Mouse (Mus musculus) megakaryocyte, adult 5-6 weeks (primary cell): Measurements from ENCODE around the gene Cptp. TPM values are rescaled to one million over a fixed set of nuclear protein-coding genes. Genes with fewer than 3 reads are reported as not detected.

Source experiments
- ATAC-seq: 2 replicates; pipeline ENCODE4 v1.8.0; 2016; ENCODE audit warnings: mild to moderate bottlenecking, inconsistent platforms; ENCODE audit not compliant: poor library complexity, severe bottlenecking
- total RNA-seq, 2 experiments: library from RNA; stranded (forward) in 1 of 2; stranded (reverse) in 1 of 2; fragments of 153-499, 151-499 nt in 1 of 2; fragments of 221-1000, 200-1000 nt in 1 of 2; gene quantifications; 2 replicates each; pipeline versions ENCODE4 v1.2.3 to v1.2.4; 2015 to 2017

Gene Cptp
- total RNA-seq (2015) (9.1 and 11.7 TPM in 2 replicates), total RNA-seq (2017) (8.8 and 14.1 TPM in 2 replicates)

DNA sequence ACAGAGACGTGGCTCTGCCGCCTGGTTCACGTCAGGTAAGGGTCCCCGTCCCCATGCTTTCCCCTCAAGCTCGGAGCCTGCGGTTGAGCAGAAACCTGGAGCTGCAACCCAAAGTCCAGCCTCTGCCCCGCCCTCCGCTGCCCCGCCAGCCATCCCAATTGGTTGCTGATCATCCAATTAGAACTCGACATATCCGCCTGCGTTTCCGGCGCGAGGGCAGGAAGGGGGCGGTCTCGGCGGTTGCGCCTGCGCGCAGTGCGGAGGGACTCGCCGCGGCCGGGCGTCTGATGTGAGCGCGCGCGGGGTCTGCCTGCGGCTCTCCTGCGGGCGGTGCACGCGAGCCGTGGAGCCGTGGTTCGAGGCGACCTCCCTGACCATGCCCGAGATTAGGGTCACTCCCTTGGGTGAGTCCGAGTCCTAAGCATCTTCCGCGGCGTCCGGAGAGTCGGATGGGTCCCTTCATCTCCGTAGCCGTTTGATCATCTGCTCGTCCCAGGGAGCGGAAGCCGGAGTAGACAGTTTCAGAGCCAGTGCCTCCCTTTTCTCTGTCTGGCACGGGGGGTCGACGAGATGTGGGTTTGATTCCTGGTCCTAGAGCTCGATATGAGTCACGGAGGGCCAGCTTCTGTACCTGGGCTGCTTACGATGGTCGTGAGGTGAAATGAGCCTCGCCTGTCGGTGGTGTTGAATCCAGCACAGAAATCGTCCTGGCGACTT is at the start of gene Cptp, which contains the start of gene Ints11:
Gene Cptp, minus strand, starts transcription at position 124 of the 717 bp plus-strand sequence.
Gene Ints11, plus strand, starts transcription at position 230 of the 717 bp plus-strand sequence.
- ATAC-seq: peak; percentile 98

DNA sequence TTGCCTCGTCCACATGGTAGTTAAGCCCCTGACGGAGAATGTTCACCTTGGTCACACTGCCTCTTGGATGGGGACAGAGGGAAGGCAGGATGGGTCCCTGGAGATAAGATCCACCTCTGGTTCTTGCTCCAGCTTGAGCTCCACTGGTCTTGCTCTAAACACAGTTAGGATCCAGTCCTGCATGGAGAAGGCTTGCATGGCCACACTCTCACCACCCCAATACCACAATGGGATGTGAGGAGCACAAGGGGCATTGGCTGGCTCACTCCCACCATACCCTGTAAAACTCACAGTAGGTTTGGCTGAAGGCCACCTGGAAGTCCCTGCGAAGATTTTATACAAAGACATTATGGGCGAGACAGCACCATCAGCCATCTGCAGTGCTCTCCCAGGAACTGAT is 39.5 kb upstream of the Cptp start:
- no peak for ATAC-seq

DNA sequence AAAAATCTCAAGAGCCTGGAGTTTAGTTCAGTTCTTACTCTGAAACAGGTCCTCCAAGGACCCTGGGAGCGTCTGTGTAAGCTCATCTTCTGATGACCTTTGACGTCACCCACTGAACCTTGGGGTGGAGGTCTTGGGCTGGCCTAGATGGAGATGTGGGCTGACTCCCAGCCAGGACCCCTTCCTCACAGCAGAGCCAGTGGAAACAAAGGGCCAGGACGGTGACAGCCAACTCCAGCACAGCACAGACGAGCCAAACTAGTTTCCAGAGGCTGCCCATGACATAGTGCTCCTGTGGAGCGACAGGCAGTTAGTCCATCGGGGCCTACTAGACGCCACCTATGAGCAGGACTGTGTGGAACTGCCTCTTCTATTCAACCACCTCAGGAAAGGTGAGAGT is 39.0 kb upstream of the Cptp start:
- ATAC-seq: no peak

DNA sequence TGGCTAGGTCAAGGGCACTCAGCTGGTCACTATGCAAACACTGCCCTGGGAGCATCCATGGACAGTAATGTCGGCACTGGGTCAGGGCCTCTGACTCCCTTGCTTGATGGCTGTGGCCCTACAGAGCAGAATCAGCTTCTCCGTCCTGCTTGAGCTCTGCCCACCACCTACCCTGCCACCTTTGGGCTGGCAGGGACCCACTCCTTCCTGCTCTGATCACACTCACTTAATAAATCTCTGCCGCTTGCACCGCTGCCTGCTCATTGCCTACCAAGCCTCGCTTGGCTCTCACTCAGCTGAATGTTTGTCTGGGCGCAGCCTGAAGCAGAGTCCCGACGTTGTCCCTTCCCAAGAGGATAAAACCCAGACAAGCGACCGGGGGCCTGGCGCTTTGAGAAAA is 37.8 kb upstream of the Cptp start:
- ATAC-seq: no peak

DNA sequence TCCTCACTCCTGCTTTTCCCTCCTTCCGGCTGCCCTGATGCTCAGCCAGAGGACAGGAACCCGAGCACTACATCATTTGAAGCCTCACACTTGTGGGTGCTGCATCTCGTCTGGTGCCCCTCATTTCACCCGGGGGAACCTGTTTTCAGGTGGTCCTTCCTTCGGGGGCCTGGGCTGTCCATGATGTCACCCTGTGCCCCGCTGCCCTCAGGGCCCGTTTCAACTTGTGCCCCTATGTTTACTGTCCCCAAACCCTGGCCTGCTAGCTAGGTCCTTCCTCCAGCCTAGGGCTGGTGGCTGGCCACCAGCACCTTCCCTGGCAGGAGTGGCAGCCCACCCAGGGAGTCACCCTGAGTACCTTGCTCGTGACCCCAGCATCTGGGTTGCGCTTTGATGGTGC is 36.9 kb upstream of the Cptp start:
- ATAC-seq: no peak

DNA sequence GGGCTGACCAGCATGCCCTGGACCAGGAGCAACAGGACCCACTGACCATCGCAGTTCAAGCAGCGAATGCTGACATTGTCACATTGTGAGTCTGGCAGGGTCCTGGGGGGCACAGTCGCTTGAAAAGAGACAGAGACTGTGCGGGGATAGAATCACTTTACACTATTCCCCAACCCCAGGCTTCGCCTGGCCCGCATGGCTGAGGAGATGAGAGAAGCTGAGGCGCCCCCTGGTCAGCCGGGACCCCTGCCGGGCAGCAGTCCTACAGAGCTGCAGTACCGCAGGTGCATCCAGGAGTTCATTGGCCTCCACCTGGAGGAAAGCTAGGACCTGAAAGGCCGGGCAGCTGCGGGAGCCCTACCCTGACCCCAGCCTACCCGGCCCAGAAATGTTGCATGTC is 36.4 kb upstream of the Cptp start:
- no peak for ATAC-seq

DNA sequence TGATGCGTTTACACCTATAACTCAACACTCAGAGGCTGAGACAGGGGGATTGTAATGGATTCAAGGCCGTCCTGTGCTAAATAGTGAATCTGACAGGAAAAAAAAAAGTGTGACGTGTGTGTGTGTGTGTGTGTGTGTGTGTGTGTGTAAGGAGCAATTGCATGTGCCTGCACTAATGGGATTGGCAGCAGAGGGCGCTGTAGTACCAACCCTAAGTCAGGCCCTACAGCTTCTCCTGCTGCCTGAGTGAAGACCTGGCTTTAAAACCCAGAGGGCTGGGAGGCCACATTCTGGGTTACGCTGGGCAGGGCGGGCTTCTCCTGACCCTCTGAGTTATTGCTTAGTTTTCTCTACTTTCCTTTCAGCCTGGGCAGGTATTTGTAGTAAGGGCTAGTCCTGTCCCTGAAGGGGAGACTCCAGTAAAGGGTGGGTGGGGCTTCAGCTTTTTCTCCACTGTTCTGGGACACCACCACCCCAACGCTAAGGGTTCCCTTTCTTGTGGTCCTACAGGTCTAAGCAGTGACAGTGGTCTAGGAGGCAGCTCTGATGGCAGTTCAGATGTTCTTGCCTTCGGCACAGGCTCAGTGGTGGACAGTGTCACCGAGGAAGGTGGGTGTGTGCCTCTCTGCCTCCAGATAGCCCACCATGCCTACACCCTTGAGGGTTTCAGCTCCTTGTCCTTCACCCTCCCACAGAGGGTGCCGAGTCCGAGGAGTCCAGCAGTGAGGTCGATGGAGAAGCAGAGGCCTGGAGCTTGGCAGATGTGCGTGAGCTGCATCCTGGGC is 35.3 kb upstream of the Cptp start:
- ATAC-seq: no peak

DNA sequence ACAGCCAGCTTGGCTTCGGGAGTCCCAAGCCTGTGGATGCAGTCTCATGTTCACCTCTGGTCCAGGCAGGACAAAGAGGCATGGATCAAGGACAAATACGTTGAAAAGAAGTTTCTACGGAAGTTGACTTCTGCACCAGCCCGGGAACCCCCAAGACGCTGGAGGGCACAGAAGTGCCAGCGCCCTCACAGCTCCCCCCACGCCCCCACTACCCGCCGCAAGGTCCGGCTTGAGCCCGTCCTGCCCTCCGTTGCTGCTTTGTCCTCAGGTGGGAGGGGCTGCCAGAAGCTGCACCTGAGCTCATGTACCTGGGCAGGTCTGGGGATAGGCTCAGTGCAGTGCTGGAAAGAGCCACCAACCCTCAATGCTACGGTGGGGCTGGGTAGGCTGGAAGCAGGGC is 34.0 kb upstream of the Cptp start:
- no peak for ATAC-seq

DNA sequence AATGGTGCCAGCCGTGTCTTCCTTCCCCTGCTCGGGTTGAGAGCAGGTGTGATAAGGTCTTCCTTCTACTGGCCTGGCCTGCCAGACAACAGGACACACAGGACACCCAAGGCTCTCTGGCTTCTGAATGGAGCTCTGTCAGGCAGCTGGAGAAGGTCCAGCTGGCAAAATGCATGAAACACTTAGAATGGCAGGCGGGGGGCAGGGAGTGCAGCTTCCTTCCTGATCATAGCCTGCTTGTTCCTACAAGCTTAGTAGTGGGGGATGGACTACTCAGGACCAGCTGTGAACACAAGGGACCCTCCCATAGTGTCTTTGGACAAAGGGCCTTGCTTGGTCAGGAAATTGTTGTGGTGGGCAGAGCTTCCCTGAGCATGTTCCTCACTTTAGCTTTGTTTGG is 32.0 kb upstream of the Cptp start:
- no peak for ATAC-seq

DNA sequence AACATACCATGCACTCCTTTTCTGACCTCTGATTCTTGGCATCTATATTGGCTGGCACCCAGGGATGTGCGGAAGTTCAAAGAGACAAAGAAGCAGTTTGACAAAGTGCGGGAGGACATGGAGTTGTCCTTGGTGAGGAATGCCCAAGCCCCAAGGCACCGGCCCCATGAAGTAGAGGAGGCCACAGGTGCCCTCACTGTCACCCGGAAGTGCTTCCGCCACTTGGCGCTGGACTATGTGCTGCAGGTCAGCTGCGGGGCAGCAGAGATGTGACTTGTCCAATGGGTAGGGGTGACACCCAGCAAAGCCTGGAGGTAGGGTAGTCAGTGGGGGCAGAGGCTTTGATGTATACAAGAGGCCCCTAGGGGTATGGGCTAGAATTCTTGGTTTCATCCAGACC is 30.1 kb upstream of the Cptp start:
- no peak for ATAC-seq

DNA sequence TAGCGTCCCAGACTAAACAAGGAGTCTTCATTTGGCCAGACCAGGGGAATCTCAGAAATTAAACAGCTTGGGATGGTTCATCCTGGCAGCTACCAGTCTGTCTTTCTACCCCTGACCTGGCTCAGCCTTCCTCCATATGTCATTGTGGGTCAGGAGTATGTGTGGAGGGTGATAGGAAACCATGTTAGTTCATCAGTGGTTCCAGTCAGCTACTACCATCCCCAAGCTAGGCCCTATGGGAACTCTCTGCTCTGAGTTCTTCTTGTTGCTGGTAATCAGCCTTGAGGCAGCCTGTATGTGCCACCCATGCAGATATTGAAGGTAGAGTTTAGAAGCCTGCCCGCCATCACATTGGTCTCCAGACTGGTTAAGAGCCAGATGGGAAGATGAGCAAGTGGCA is 29.1 kb upstream of the Cptp start:
- no peak for ATAC-seq

DNA sequence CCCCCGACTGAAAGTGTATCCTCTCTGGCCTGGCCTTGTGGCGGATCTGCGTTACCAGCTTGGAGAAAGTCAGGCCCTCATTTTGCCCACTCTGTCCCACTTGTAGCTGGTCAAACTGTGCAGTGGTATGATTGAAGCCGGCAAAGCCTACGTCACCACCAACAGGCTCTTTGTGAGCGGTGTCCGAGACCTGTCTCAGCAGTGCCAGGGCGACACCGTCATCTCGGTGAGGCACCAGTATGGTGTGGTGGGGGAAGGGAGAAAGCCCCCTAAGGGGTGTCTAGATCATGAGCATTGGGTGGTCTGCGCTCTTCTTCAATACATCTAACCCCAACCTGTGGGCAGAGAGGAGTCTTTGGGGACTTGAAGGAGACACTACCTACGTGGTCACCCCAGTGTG is 27.2 kb upstream of the Cptp start:
- ATAC-seq: no peak

DNA sequence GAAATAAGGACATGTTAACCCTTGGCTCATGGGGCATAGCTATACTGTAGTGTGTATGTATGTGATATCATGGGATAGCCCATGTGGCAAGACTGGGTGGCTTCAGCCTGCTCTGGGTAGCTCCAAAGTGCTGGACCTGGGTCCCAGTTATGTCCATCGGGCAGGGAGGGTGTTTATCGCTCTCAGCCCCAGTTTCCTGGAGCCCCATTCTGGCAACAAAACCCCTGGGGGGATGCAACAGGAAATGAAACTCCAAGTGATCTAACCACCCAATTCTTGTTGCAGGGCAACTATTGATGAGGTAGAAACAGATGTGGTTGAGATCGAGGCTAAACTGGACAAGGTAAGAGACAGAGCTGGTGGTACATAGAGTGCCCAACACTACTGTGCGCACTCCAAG is 26.6 kb upstream of the Cptp start:
- ATAC-seq: no peak

DNA sequence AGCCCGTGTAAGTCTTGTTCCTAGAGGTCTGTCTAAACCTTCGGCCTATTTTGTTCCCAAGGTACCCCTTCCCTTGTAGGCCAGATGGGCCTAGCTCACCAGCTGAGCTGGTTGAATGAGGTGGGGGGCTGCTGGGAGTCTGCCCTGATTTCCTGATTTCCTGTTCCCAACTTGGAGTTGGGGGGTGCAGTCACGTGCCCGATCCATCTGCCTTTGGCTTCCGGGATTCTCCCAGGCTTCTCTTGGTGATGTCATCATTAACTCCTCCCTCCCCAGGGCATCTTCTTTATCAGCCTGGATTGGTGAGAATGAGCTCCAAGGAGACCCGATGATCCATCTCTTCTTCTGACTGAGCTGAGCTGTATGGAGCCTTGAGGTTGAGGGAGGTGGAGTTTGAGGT is 26.0 kb upstream of the Cptp start:
- ATAC-seq: no peak

DNA sequence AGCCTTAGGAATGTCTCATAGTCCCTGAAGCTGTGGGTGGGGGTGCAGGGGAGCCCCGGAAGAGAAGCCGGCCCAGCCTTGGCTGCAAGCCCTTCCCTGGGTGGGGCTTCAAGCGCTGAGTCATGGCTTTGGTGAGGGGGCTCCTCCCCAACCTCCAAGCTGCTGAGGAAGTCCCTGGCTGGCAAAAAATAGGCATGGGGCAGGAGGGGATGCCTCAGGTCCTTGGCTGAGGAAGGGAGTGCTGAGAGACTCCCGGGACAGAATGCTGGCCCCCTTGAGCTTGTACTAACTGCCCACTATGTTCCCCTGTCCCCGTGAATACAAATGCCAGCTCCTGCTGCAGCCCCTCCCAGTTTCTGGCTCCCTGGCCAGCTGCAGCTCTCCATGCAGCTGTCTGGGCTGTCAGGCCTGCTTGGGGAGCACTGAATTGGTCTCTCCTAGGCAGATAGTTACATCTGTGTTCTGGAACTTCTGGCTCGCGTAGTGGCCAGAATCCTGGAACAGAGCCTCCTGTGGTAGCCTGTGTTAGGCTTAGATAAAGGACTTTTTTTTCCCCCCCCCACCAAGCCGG is 25.2 kb upstream of the Cptp start:
- peak; percentile 56 for ATAC-seq

DNA sequence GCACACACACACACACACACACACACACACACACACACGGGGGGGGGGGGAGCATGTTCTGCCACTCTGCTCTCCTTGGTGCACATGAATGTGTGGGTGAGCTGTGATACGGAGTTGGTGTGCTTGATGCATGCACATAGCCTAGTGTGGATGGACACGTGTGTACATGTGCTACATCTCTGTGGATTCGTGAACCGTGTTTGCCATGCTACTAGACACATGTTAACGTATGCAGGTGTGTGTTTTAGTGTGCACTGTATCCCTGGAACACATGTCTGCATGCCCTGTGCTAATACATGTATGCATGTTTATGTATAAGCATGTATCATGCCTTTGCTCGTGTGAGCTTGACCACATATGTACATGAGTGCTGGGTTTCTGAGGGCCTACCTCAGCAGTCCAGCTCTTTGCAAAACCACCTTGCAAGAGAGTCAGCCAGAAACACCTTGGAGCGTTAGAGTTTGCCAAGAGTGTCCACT is 24.0 kb upstream of the Cptp start:
- ATAC-seq: no peak

DNA sequence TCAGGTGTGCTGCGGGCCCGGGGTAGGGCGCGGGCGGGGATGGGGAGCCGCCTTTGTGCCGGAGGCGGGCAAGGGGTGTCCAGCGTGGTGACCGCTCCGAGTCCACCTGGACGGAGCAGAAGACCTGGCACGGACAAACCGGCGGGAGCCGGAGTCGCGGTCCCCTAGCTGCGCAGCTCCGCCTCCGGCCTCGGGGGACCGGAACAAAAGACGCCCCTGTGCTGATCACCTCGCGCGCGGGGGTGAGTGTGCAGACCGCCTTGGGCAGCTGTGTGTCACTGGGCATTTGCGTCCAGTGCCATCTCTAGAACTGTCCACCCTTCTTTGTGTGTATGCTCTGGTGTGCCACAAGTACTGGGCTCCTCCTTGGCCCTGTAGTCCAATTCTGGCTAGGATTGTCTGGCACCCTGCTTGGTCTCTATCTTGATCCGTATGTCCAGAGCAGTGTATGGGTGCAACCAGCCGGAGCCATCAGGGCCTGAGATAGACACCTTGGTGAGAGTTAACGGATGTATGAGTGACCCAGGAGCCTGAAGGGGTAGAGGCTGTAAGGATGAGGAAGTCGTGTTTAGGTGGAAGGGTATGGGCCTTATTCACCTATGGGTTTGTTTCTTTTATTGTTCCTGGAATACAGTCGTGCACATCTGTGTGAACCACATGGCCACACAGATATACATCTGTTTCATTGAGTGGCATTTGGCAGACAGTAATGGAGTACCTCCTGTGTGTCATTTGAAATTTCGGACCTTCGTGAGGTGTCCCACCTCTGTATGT is 23.4 kb upstream of the Cptp start:
- ATAC-seq: peak; percentile 8; the same call in 1 of the 2 replicates

DNA sequence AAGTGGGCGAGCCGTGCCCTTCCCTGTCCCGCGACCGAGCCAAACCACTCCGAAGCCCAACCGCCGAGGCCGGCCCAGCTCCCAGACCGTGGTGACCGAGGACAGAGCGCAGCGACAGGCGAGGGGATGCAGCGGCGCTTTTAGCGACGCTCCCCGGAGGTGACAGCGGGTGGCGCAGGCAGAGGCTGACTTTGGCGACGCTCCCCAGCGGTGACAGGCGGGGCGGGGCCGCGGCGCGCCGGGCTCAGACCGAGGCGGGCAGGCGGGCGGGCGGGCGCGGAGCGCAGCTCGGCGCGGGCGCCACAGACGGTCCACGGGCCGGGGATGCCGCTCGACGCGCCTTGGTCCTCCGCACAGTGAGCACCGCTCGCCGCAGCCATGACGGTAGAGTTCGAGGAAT is 22.8 kb upstream of the Cptp start:
- ATAC-seq: peak; percentile 68

DNA sequence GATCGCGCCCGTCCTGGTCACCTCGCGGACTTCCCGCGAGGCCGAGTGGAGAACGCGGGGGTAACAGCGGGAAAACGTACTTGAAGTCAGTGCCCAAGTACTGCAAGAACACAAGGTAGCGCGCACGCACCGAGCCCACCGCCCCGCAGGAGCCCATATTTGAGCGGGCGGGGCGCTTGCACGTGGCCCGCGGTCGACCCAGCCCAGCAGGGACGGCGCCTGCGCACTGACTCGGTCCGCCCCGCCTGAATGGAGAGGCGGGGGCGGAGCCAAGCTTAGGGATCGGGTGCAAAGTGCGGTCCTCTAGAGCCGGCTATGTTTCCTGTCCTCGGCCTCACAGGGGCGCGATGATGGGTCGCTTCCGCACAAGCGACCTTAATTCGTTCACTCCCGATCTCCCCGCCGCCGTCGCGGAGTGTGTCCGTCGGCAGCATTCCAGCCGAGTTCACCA is 22.3 kb upstream of the Cptp start, which contains the start of the genes Pusl1 and Acap3:
Gene Pusl1, minus strand, starts transcription at position 231 of the 451 bp plus-strand sequence.
Gene Acap3, plus strand, starts transcription at position 272 of the 451 bp plus-strand sequence.
- ATAC-seq: peak; percentile 72

DNA sequence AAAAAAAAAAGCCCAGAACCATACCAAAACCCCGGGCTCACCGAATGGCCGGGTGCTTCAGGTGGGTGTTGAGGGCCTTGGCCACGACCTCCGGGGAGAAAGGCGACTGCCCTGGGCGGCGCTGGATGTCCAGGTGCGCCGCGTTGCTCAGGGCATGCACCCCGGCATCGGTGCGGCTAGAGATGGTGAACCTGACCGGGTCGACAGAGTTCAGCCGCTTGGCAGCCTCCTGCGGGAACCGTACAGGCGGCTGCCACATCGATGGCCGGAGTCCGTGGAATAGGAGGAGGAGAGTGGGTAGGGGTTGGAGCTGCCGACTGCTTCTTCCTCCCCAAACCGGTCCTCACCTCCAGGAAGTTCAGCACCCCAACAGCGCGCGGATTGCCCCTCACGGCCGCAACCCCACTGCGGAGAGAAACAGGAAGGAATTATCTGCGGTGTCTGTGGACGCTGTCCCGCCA is 21.8 kb upstream of the Cptp start:
- ATAC-seq: 0 out of 2 replicates have a peak, but pooled peaks have one; percentile 6

DNA sequence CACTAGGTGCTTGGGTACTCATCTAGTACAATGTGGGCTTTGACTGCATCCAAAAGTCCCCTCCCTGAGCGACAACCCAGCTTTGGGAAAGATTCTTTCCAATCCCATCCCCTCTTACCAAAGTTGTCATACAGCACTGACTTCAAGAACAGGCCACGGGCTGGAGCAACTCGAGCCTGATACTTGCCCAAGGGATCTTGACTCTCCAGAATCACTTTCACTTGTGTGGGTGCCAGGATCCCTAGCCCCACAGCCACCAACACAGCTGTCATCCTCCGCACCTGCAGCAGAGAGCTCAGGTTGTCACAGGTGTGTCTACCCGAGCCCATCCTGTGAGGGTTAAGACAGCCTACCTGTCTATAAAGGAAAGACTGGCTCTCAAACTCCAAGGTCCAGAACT is 20.1 kb upstream of the Cptp start:
- ATAC-seq: no peak
